Mouse (Mus musculus): ENCODE measurements around the gene Chrd. TPM values are rescaled to one million over a fixed set of nuclear protein-coding genes. Genes with fewer than 3 reads are reported as not detected.

The Chrd gene
- total RNA-seq, 2 experiments from 2014 or later, result not detected

Other genes starting within 250 kb of the Chrd start
- 58.4 and 64.7 TPM in 2 replicates for gene Eif2b5, start 234.3 kb upstream of the Chrd start, total RNA-seq (2015)
- 85.8 and 87.2 TPM in 2 replicates for gene Eif2b5, start 234.3 kb upstream of the Chrd start, total RNA-seq (2017)
- 23.5 and 26.7 TPM in 2 replicates for gene Dvl3, start 216.1 kb upstream of the Chrd start, total RNA-seq (2015)
- gene Dvl3, start 216.1 kb upstream of the Chrd start, total RNA-seq (2017), result 3.2 and 3.3 TPM in 2 replicates
- gene Ap2m1, start 197.6 kb upstream of the Chrd start, total RNA-seq (2015), result 234 and 286 TPM in 2 replicates
- 143 and 149 TPM in 2 replicates for gene Ap2m1, start 197.6 kb upstream of the Chrd start, total RNA-seq (2017)
- gene Abcf3, start 184.6 kb upstream of the Chrd start, total RNA-seq (2015), result 21.9 and 28.5 TPM in 2 replicates
- 28.4 and 35.7 TPM in 2 replicates for gene Abcf3, start 184.6 kb upstream of the Chrd start, total RNA-seq (2017)
- not detected in 2 replicates for gene Vwa5b2, start 143.7 kb upstream of the Chrd start, total RNA-seq (2015)
- not detected in 2 replicates for gene Vwa5b2, start 143.7 kb upstream of the Chrd start, total RNA-seq (2017)
- 38.4 and 46.5 TPM in 2 replicates for gene Eef1akmt4, start 121.5 kb upstream of the Chrd start, total RNA-seq (2015)
- gene Eef1akmt4, start 121.5 kb upstream of the Chrd start, total RNA-seq (2017), result 6.4 and 8.0 TPM in 2 replicates
- not detected in 2 replicates for gene Gm49333, start 121.5 kb upstream of the Chrd start, total RNA-seq (2015)
- gene Gm49333, start 121.5 kb upstream of the Chrd start, total RNA-seq (2017), result not detected in 2 replicates
- gene Alg3, start 121.4 kb upstream of the Chrd start, total RNA-seq (2015), result 33.2 and 38.5 TPM in 2 replicates
- gene Alg3, start 121.4 kb upstream of the Chrd start, total RNA-seq (2017), result 20.4 and 21.4 TPM in 2 replicates
- 0.42 and 0.59 TPM in 2 replicates for gene Camk2n2, start 111.8 kb upstream of the Chrd start, total RNA-seq (2015)
- 0.10 and 0.96 TPM in 2 replicates for gene Camk2n2, start 111.8 kb upstream of the Chrd start, total RNA-seq (2017)
- gene Ece2, start 103.3 kb upstream of the Chrd start, total RNA-seq (2015), result 0.20 and 0.32 TPM in 2 replicates
- 0.71 TPM in 1 of 2 replicates, not detected in the other for gene Ece2, start 103.3 kb upstream of the Chrd start, total RNA-seq (2017)
- 113 and 133 TPM in 2 replicates for gene Psmd2, start 81.5 kb upstream of the Chrd start, total RNA-seq (2015)
- 201 and 230 TPM in 2 replicates for gene Psmd2, start 81.5 kb upstream of the Chrd start, total RNA-seq (2017)
- gene Eif4g1, start 64.8 kb upstream of the Chrd start, total RNA-seq (2015), result 164 and 172 TPM in 2 replicates
- 305 and 366 TPM in 2 replicates for gene Eif4g1, start 64.8 kb upstream of the Chrd start, total RNA-seq (2017)
- gene Fam131a, start 39.9 kb upstream of the Chrd start, total RNA-seq (2015), result not detected in 2 replicates
- 0.17 TPM in 1 of 2 replicates, not detected in the other for gene Fam131a, start 39.9 kb upstream of the Chrd start, total RNA-seq (2017)
- 75.3 and 99.4 TPM in 2 replicates for gene Polr2h, start 15.5 kb upstream of the Chrd start, total RNA-seq (2015)
- gene Polr2h, start 15.5 kb upstream of the Chrd start, total RNA-seq (2017), result 75.1 and 78.2 TPM in 2 replicates
- gene Clcn2, start 15.4 kb upstream of the Chrd start, total RNA-seq (2015), result 0.34 and 1.3 TPM in 2 replicates
- gene Clcn2, start 15.4 kb upstream of the Chrd start, total RNA-seq (2017), result 1.2 and 1.6 TPM in 2 replicates
- gene Thpo, start 1.4 kb downstream of the Chrd start, total RNA-seq (2015), result not detected in 2 replicates
- not detected in 2 replicates for gene Thpo, start 1.4 kb downstream of the Chrd start, total RNA-seq (2017)